Mouse (Mus musculus) kidney, embryonic 16.5 days (tissue): Measurements from ENCODE around the gene Slc12a6. TPM values are rescaled to one million over a fixed set of nuclear protein-coding genes. Genes with fewer than 3 reads are reported as not detected.
A peak's percentile ranks its signal among the peaks of the same experiment; 100 is the strongest.

ENCODE experiments used
- ATAC-seq: fragments of 200-750 bp; cut with Nextera tagmentation; 2 replicates; pipeline ENCODE4 v1.8.0; 2017; ENCODE audit warnings: moderate TSS enrichment; ENCODE audit not compliant: low FRiP score, low TSS enrichment
- H3K27ac ChIP-seq: fragments of 300-500 bp; sonication (generic); 2 replicates; pipeline ENCODE4 v1.5.1; 2014; ENCODE audit warnings: low read length
- H3K27me3 ChIP-seq: fragments of 300-500 bp; sonication (generic); 2 replicates; pipeline ENCODE4 v1.6.1; 2014; ENCODE audit warnings: low read length, control low read depth, mixed read lengths; ENCODE audit not compliant: insufficient read depth
- H3K36me3 ChIP-seq: fragments of 300-500 bp; sonication (generic); 2 replicates; pipeline ENCODE4 v1.6.1; 2014; ENCODE audit warnings: low read length, control low read depth, mixed read lengths; ENCODE audit not compliant: insufficient read depth
- H3K4me1 ChIP-seq: fragments of 300-500 bp; sonication (generic); 2 replicates; pipeline ENCODE4 v1.6.1; 2014; ENCODE audit warnings: low read length, control low read depth, mixed read lengths; ENCODE audit not compliant: insufficient read depth
- H3K4me2 ChIP-seq: fragments of 300-500 bp; sonication (generic); replicated peaks from 2 replicates; pipeline ENCODE4 v1.6.1; 2014; ENCODE audit warnings: low read depth, low read length
- H3K4me3 ChIP-seq: fragments of 300-500 bp; sonication (generic); 2 replicates; pipeline ENCODE4 v1.5.1; 2014; ENCODE audit warnings: mild to moderate bottlenecking, low read length
- H3K9ac ChIP-seq: fragments of 300-500 bp; sonication (generic); replicated peaks from 2 replicates; pipeline ENCODE4 v1.6.1; 2014; ENCODE audit warnings: low read length
- H3K9me3 ChIP-seq: fragments of 300-500 bp; sonication (generic); 2 replicates; pipeline ENCODE4 v1.6.1; 2016; ENCODE audit warnings: low read length, control low read depth
- WGBS: fragments of 180-500 bp; shearing (Covaris S2); extraction: QIAGEN DNeasy Blood & Tissue Kit; methylation state at CpG from one replicate; pipeline ENCODE4 v1.1.7; 2014; 5-methylcytosine and 5-hydroxymethylcytosine counted together
- polyA plus RNA-seq: library from polyadenylated mRNA; unstranded; fragments of >200 nt; fragmentation: Nextera tagmentation; extraction: Ambion mirVana; gene quantifications from 2 replicates; pipeline ENCODE4 v1.2.1, GENCODE M21; 2015

The Slc12a6 gene
- polyA plus RNA-seq, 1 experiment from 2014 or later: 9.4 TPM

- 2% methylated on average over 25 of the region's 28 CpGs for WGBS
- Histone ChIP-seq H3K9me3 (no peaks in the 10 kb centered on the region), H3K27ac (peak overlapping the region; percentile 94)
Measured at GRCm38 (mm10) chr2:112239935-112240721, 25.5 kb upstream of the Slc12a6 start.

GRCm38 (mm10) chr2:112241787-112242186 lies 23.8 kb upstream of the Slc12a6 start:
- H3K4me2 ChIP-seq: no peak overlapping the region
- ATAC-seq: no peak
- no peak overlapping the region for H3K27ac ChIP-seq
- peaks cover 3% of the 10 kb centered on the region; the same call in 1 of the 2 replicates for H3K36me3 ChIP-seq
- no peaks in the 10 kb centered on the region for H3K9me3 ChIP-seq
- H3K27me3 ChIP-seq: no peaks in the 10 kb centered on the region
- no peak overlapping the region for H3K9ac ChIP-seq
- H3K4me3 ChIP-seq: no peak overlapping the region
- 58% methylated on average over 14 of the region's 14 CpGs for WGBS
- peaks cover 34% of the 10 kb centered on the region for H3K4me1 ChIP-seq

More at GRCm38 (mm10) chr2:112239935-112240721, 25.5 kb upstream of the Slc12a6 start:
- Histone ChIP-seq H3K4me1 (peaks cover 34% of the 10 kb centered on the region), H3K9ac (peak overlapping the region; percentile 87), H3K4me3 (peak overlapping the region; percentile 83), H3K27me3 (no peaks in the 10 kb centered on the region), H3K36me3 (peaks cover 3% of the 10 kb centered on the region; the same call in 1 of the 2 replicates), H3K4me2 (peak overlapping the region; percentile 96)
- ATAC-seq: peak; percentile 46; the same call in 1 of the 2 replicates

GRCm38 (mm10) chr2:112245307-112245706 lies 20.3 kb upstream of the Slc12a6 start:
- ATAC-seq: no peak

GRCm38 (mm10) chr2:112246193-112246592 lies 19.4 kb upstream of the Slc12a6 start:
- H3K36me3 ChIP-seq: peaks cover 3% of the 10 kb centered on the region; the same call in 1 of the 2 replicates
- H3K27ac ChIP-seq: no peak overlapping the region

More at GRCm38 (mm10) chr2:112245307-112245706, 20.3 kb upstream of the Slc12a6 start:
- H3K4me2 ChIP-seq: no peak overlapping the region
- no peak overlapping the region for H3K27ac ChIP-seq
- H3K9me3 ChIP-seq: no peaks in the 10 kb centered on the region
- H3K9ac ChIP-seq: no peak overlapping the region
- H3K4me3 ChIP-seq: no peak overlapping the region
- peaks cover 22% of the 10 kb centered on the region for H3K4me1 ChIP-seq
- H3K27me3 ChIP-seq: no peaks in the 10 kb centered on the region
- H3K36me3 ChIP-seq: peaks cover 3% of the 10 kb centered on the region; the same call in 1 of the 2 replicates
- 76% methylated on average over 5 of the region's 5 CpGs for WGBS

GRCm38 (mm10) chr2:112247323-112247722 lies 18.3 kb upstream of the Slc12a6 start:
- peaks cover 3% of the 10 kb centered on the region; the same call in 1 of the 2 replicates for H3K36me3 ChIP-seq
- WGBS: 76% methylated on average over 10 of the region's 10 CpGs

More at GRCm38 (mm10) chr2:112246193-112246592, 19.4 kb upstream of the Slc12a6 start:
- no peak overlapping the region for H3K9ac ChIP-seq
- ATAC-seq: no peak
- 82% methylated on average over 6 of the region's 6 CpGs for WGBS
- H3K4me1 ChIP-seq: peaks cover 15% of the 10 kb centered on the region
- H3K4me3 ChIP-seq: no peak overlapping the region
- H3K9me3 ChIP-seq: no peaks in the 10 kb centered on the region
- H3K27me3 ChIP-seq: no peaks in the 10 kb centered on the region
- no peak overlapping the region for H3K4me2 ChIP-seq

GRCm38 (mm10) chr2:112249780-112250453 lies 15.7 kb upstream of the Slc12a6 start:
- H3K4me1 ChIP-seq: no peaks in the 10 kb centered on the region; the same call in 1 of the 2 replicates
- no peaks in the 10 kb centered on the region for H3K36me3 ChIP-seq
- H3K27me3 ChIP-seq: no peaks in the 10 kb centered on the region
- ATAC-seq: no peak
- no peak overlapping the region for H3K27ac ChIP-seq
- WGBS: 92% methylated on average over 10 of the region's 10 CpGs
- no peak overlapping the region for H3K4me2 ChIP-seq
- no peak overlapping the region for H3K9ac ChIP-seq
- no peak overlapping the region for H3K4me3 ChIP-seq
- H3K9me3 ChIP-seq: no peaks in the 10 kb centered on the region

More at GRCm38 (mm10) chr2:112247323-112247722, 18.3 kb upstream of the Slc12a6 start:
- H3K27ac ChIP-seq: no peak overlapping the region
- H3K4me2 ChIP-seq: no peak overlapping the region
- H3K27me3 ChIP-seq: no peaks in the 10 kb centered on the region
- no peaks in the 10 kb centered on the region for H3K9me3 ChIP-seq
- no peak overlapping the region for H3K4me3 ChIP-seq
- no peak overlapping the region for H3K9ac ChIP-seq
- peaks cover 10% of the 10 kb centered on the region for H3K4me1 ChIP-seq
- ATAC-seq: no peak

GRCm38 (mm10) chr2:112254675-112255515 lies 10.7 kb upstream of the Slc12a6 start:
- Histone ChIP-seq H3K4me1 (no peaks in the 10 kb centered on the region; the same call in 1 of the 2 replicates), H3K4me3 (no peak overlapping the region), H3K27me3 (no peaks in the 10 kb centered on the region), H3K27ac (no peak overlapping the region), H3K36me3 (no peaks in the 10 kb centered on the region), H3K4me2 (no peak overlapping the region), H3K9ac (no peak overlapping the region), H3K9me3 (no peaks in the 10 kb centered on the region)
- WGBS: 60% methylated on average over 7 of the region's 7 CpGs
- no peak for ATAC-seq

GRCm38 (mm10) chr2:112259241-112259962 lies 6.2 kb upstream of the Slc12a6 start, which contains the start of gene Nutm1:
Gene Nutm1 (minus strand): TSS chr2:112259291.
- no peaks in the 10 kb centered on the region for H3K27me3 ChIP-seq

More at GRCm38 (mm10) chr2:112259241-112259962, 6.2 kb upstream of the Slc12a6 start, which contains the start of gene Nutm1:
- no peak for ATAC-seq
- no peaks in the 10 kb centered on the region for H3K9me3 ChIP-seq
- H3K4me2 ChIP-seq: no peak within 1 kb of the TSS
- peaks cover 15% of the 10 kb centered on the region for H3K4me1 ChIP-seq
- no peak within 1 kb of the TSS for H3K4me3 ChIP-seq
- H3K27ac ChIP-seq: no peak within 1 kb of the TSS
- 73% methylated on average over 10 of the region's 10 CpGs for WGBS
- no peak within 1 kb of the TSS for H3K9ac ChIP-seq
- no peaks in the 10 kb centered on the region for H3K36me3 ChIP-seq
